Mouse (Mus musculus) liver, embryonic 14.5 days (tissue): Measurements from ENCODE around the gene 1810062G17Rik. TPM values are rescaled to one million over a fixed set of nuclear protein-coding genes. Genes with fewer than 3 reads are reported as not detected.

ENCODE experiments used
- ATAC-seq: fragments of 200-750 bp; cut with Nextera tagmentation; 2 replicates; pipeline ENCODE4 v1.8.0; 2017; ENCODE audit warnings: moderate number of reproducible peaks, mild to moderate bottlenecking, moderate library complexity; ENCODE audit not compliant: insufficient read depth
- DNase-seq, 3 experiments: peaks; one replicate each; pipeline ENCODE4 v3.0.0-alpha.2; 2012 to 2013; ENCODE audit warnings: low read depth in 3 of 3, low spot score in 3 of 3
- H3K27ac ChIP-seq: fragments of 300-500 bp; sonication (generic); 2 replicates; pipeline ENCODE4 v1.5.1; 2014; ENCODE audit warnings: moderate library complexity, mild to moderate bottlenecking, control low read depth, inconsistent platforms
- H3K27me3 ChIP-seq: fragments of 300-500 bp; sonication (generic); 2 replicates; pipeline ENCODE4 v1.6.1; 2014; ENCODE audit warnings: mild to moderate bottlenecking, low read length, moderate library complexity; ENCODE audit not compliant: control insufficient read depth, insufficient read depth
- H3K36me3 ChIP-seq: fragments of 300-500 bp; sonication (generic); replicated peaks from 2 replicates; pipeline ENCODE4 v1.6.1; 2014; ENCODE audit warnings: low read depth; ENCODE audit not compliant: control insufficient read depth, insufficient read depth
- H3K4me1 ChIP-seq, 2 experiments: fragments of 200-500 bp in 1 of 2; fragments of 300-500 bp in 1 of 2; sonication (generic) in 1 of 2; replicated peaks; 2 replicates each; pipeline ENCODE4 v1.6.1; 2012 to 2014; ENCODE audit warnings: antibody characterized with exemption in 1 of 2, inconsistent platforms in 1 of 2, low read length in 1 of 2; ENCODE audit not compliant: control insufficient read depth in 2 of 2, insufficient read depth in 2 of 2
- H3K4me2 ChIP-seq: fragments of 300-500 bp; sonication (generic); 2 replicates; pipeline ENCODE4 v1.6.1; 2014; ENCODE audit warnings: low read depth, mild to moderate bottlenecking, control low read depth, moderate library complexity
- H3K4me3 ChIP-seq, 2 experiments: fragments of 200-500 bp in 1 of 2; fragments of 300-500 bp in 1 of 2; sonication (generic) in 1 of 2; 2 replicates each; pipeline ENCODE4 v1.5.1; 2012 to 2014; ENCODE audit warnings: low read depth in 2 of 2, low read length in 2 of 2, mild to moderate bottlenecking in 2 of 2, control low read depth in 1 of 2, inconsistent platforms in 1 of 2, moderate library complexity in 1 of 2; ENCODE audit not compliant: insufficient read depth in 1 of 2
- H3K9ac ChIP-seq: fragments of 300-500 bp; sonication (generic); replicated peaks from 2 replicates; pipeline ENCODE4 v1.6.1; 2014; ENCODE audit warnings: mild to moderate bottlenecking, control low read depth, moderate library complexity
- H3K9me3 ChIP-seq: fragments of 300-500 bp; sonication (generic); 2 replicates; pipeline ENCODE4 v1.6.1; 2016; ENCODE audit warnings: low read length, mixed read lengths; ENCODE audit not compliant: control insufficient read depth
- CTCF ChIP-seq: IDR thresholded peaks from 2 replicates; pipeline ENCODE4 v1.5.1; 2016; ENCODE audit warnings: antibody characterized with exemption, low read depth, control low read depth
- EP300 ChIP-seq: IDR thresholded peaks from 2 replicates; pipeline ENCODE4 v1.6.1; 2016; ENCODE audit warnings: antibody characterized with exemption, low read depth
- WGBS: fragments of 180-500 bp; shearing (Covaris S2); extraction: QIAGEN DNeasy Blood & Tissue Kit; methylation state at CpG from one replicate; pipeline ENCODE4 v1.1.7; 2014; ENCODE audit not compliant: insufficient replicate concordance; 5-methylcytosine and 5-hydroxymethylcytosine counted together
- polyA plus RNA-seq, 2 experiments: library from polyadenylated mRNA; depleted of rRNA in 1 of 2; stranded (reverse) in 1 of 2; unstranded in 1 of 2; fragments of >200 nt; fragmentation: Nextera tagmentation in 1 of 2; extraction: Ambion mirVana in 1 of 2; gene quantifications; 2 replicates each; pipeline versions ENCODE4 v1.2.1 to v1.2.3; 2012 to 2014

Gene 1810062G17Rik
- polyA plus RNA-seq, 2 experiments = 0.77 to 1.1 TPM

DNA sequence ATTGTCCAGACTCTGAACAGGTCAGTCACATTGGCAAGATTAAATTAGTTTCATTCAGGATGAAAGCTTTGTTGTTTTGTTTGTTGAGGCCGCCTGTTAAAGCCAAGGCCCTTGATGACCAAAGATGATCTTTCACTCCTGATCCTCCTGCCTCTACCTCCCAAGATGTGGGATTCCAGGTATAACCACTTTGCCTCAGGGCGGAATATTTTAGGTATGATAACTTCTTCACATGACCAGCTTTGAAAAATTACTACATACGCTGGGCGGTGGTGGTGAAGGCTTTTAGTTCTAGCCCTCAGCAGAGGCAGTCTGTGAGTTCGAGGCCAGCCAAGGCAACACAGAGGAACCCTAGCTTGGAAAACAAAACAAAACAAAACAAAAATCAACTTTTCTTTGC, 1.3 kb upstream of the 1810062G17Rik start:
- peak overlapping the region in 1 of 2 experiments; percentile 63; a peak in 2 of 4 replicates for H3K4me3 ChIP-seq
- no peaks in the 10 kb centered on the region for H3K36me3 ChIP-seq
- peaks cover 4 to 8% of the 10 kb centered on the region in 2 experiments; a peak in 3 of 4 replicates for H3K4me1 ChIP-seq
- H3K9ac ChIP-seq = no peak overlapping the region
- peak overlapping the region; percentile 87 for H3K4me2 ChIP-seq
- H3K27ac ChIP-seq = no peak overlapping the region
- H3K9me3 ChIP-seq = no peaks in the 10 kb centered on the region
- 66% methylated on average over 5 of the region's 5 CpGs for WGBS
- no peak for ATAC-seq
- DNase-seq = no peak
- no peak for TF ChIP-seq CTCF
- H3K27me3 ChIP-seq = no peaks in the 10 kb centered on the region

GRCm38 (mm10) chr3:36474938-36475483, 726 bp upstream of the 1810062G17Rik start:
- peak overlapping the region; percentile 25 for H3K9ac ChIP-seq
- H3K36me3 ChIP-seq = no peaks in the 10 kb centered on the region
- TF ChIP-seq EP300 (no peak), CTCF (no peak)
- peak overlapping the region; percentile 63 to 75 for H3K4me3 ChIP-seq
- peak overlapping the region; percentile 87 for H3K4me2 ChIP-seq
- no peaks in the 10 kb centered on the region for H3K9me3 ChIP-seq
- H3K27me3 ChIP-seq = no peaks in the 10 kb centered on the region
- no peak for DNase-seq
- under 1% methylated on average over 24 of the region's 24 CpGs for WGBS
- ATAC-seq = no peak
- peaks cover 4 to 8% of the 10 kb centered on the region in 2 experiments; a peak in 2 of 4 replicates for H3K4me1 ChIP-seq
- H3K27ac ChIP-seq = no peak overlapping the region

GRCm38 (mm10) chr3:36476261-36477155, 771 bp downstream of the 1810062G17Rik start:
- Histone ChIP-seq H3K9ac (peak overlapping the region; percentile 50), H3K9me3 (no peaks in the 10 kb centered on the region), H3K36me3 (no peaks in the 10 kb centered on the region), H3K4me3 (peak overlapping the region; percentile 50 to 63), H3K27me3 (no peaks in the 10 kb centered on the region), H3K27ac (no peak overlapping the region), H3K4me1 (peaks cover 4 to 8% of the 10 kb centered on the region in 2 experiments; a peak in 2 of 4 replicates), H3K4me2 (peak overlapping the region; percentile 87)
- WGBS = 39% methylated on average over 20 of the region's 20 CpGs
- TF ChIP-seq CTCF = no peak
- TF ChIP-seq EP300 = no peak
- no peak for DNase-seq
- no peak for ATAC-seq

DNA sequence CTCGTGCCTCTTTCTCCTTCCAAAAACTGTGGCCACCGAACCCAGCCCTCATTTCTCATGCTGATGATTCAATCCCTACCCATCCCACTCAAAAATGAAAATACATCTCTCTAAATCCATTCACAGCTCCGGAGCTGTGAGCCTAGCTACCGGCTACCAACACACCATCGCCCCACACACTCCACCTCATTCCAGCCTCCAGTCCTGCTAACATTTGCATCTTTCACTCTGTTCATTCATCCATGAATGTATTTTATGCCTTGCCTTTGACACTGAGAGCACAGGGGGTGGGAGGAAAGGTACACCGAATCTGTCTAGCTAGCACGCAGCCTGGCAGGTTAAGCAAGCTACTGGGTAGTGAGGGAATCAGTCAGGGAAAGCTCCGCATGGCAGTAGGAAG, 3.0 kb downstream of the 1810062G17Rik start:
- Histone ChIP-seq H3K36me3 (no peaks in the 10 kb centered on the region), H3K9ac (no peak overlapping the region), H3K4me3 (no peak overlapping the region), H3K27ac (no peak overlapping the region), H3K27me3 (no peaks in the 10 kb centered on the region), H3K9me3 (no peaks in the 10 kb centered on the region), H3K4me2 (no peak overlapping the region), H3K4me1 (peaks cover 4 to 9% of the 10 kb centered on the region in 2 experiments; a peak in 2 of 4 replicates)
- ATAC-seq = no peak
- TF ChIP-seq EP300 (no peak), CTCF (no peak)
- 73% methylated on average over 8 of the region's 8 CpGs for whole genome bisulfite sequencing
- DNase-seq = no peak

DNA sequence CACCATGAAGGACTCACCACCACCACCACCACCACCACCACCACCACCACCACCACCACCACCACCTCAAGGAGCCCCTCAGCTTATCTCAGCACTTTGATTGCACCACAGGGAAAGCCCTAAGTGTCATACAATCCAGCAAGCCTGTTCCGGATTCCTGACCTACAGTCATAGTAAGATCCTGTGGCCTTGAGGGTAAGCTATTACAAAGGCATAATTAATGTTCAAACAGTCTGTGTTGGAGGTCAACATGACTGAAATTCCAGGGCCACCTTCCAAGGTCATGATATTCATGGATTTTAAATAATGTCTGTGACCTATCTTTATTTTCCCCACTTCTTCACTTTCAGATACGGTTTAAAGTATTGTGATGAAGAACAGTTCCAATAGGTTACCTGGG, 4.7 kb downstream of the 1810062G17Rik start:
- no peak overlapping the region for H3K4me2 ChIP-seq
- H3K4me3 ChIP-seq = no peak overlapping the region

More for the DNA sequence above, 4.7 kb downstream of the 1810062G17Rik start:
- no peaks in the 10 kb centered on the region for H3K36me3 ChIP-seq
- no peaks in the 10 kb centered on the region for H3K9me3 ChIP-seq
- DNase-seq = no peak
- no peaks in the 10 kb centered on the region for H3K27me3 ChIP-seq
- no peak overlapping the region for H3K9ac ChIP-seq
- ATAC-seq = no peak
- 54% methylated on average over 2 of the region's 2 CpGs for WGBS
- H3K27ac ChIP-seq = no peak overlapping the region
- peaks cover 0 to 9% of the 10 kb centered on the region in 2 experiments; a peak in 1 of 4 replicates for H3K4me1 ChIP-seq
- TF ChIP-seq EP300 (no peak), CTCF (no peak)
